Mouse (Mus musculus): ENCODE data around the gene Pptc7. TPM values are rescaled to one million over a fixed set of nuclear protein-coding genes. Genes with fewer than 3 reads are reported as not detected.

The Pptc7 gene
- total and polyA plus RNA-seq, 2 experiments from 2014 or later, result 6.7 to 19.3 TPM

DNA sequence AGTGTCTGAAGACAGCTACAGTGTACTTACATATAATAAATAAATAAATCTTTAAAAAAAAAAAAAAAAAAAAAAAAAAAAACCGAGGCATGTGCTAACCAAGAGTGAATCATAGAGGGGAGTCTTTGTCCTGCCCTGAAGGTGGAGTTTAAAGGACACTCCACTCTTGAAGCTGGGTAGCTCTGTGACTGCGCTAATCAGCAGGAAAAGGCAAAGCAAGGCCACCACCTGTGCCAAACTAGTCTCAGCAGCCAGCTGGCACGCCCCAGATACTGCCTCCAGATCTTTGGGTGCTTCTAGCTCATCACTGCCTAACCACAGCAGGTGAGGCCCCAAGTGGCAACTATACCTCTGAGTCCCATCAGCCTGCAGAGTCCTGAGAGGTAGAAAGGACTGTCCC, 50.5 kb downstream of the Pptc7 start:
- DNase-seq (ENCODE audit: low spot score), result no peak
- H3K9ac ChIP-seq (replicated peaks; ENCODE audit: low read length, poor library complexity, severe bottlenecking), result no peak overlapping the region
- no peaks in the 10 kb centered on the region for H3K4me1 ChIP-seq (ENCODE audit: insufficient read depth, low read length)
- peaks cover 7% of the 10 kb centered on the region; the same call in 1 of the 2 replicates for H3K36me3 ChIP-seq (ENCODE audit: insufficient read depth, low read length)
- no peak overlapping the region for H3K4me3 ChIP-seq (ENCODE audit: low read depth, low read length)
- H3K27ac ChIP-seq (ENCODE audit: low read depth, low read length), result no peak overlapping the region
- ATAC-seq (ENCODE audit: low FRiP score), result no peak
- 63% methylated on average over 3 of the region's 3 CpGs for WGBS
- H3K4me2 ChIP-seq (ENCODE audit: low read depth, low read length, poor library complexity, severe bottlenecking), result no peak overlapping the region
- no peaks in the 10 kb centered on the region for H3K9me3 ChIP-seq (ENCODE audit: low read length)
- no peak for TF ChIP-seq CTCF (IDR thresholded peaks at IDR 0.05)
- H3K27me3 ChIP-seq (ENCODE audit: insufficient read depth, low read length), result no peaks in the 10 kb centered on the region

GRCm38 (mm10) chr5:122336554-122337294, 52.6 kb downstream of the Pptc7 start:
- no peak overlapping the region for H3K9ac ChIP-seq (replicated peaks; ENCODE audit: low read length, poor library complexity, severe bottlenecking)
- DNase-seq (ENCODE audit: low spot score) (no peak), ATAC-seq (ENCODE audit: low FRiP score) (no peak)
- TF ChIP-seq CTCF (IDR thresholded peaks at IDR 0.05), result no peak
- no peaks in the 10 kb centered on the region for H3K4me1 ChIP-seq (ENCODE audit: insufficient read depth, low read length)
- H3K4me2 ChIP-seq (ENCODE audit: low read depth, low read length, poor library complexity, severe bottlenecking), result no peak overlapping the region
- H3K4me3 ChIP-seq (ENCODE audit: low read depth, low read length), result no peak overlapping the region
- no peaks in the 10 kb centered on the region for H3K9me3 ChIP-seq (ENCODE audit: low read length)
- 0 out of 2 replicates have a peak, but pooled peaks cover 4% of the 10 kb centered on the region for H3K36me3 ChIP-seq (ENCODE audit: insufficient read depth, low read length)
- 93% methylated on average over 7 of the region's 7 CpGs for WGBS
- H3K27ac ChIP-seq (ENCODE audit: low read depth, low read length), result no peak overlapping the region
- no peaks in the 10 kb centered on the region for H3K27me3 ChIP-seq (ENCODE audit: insufficient read depth, low read length)

DNA sequence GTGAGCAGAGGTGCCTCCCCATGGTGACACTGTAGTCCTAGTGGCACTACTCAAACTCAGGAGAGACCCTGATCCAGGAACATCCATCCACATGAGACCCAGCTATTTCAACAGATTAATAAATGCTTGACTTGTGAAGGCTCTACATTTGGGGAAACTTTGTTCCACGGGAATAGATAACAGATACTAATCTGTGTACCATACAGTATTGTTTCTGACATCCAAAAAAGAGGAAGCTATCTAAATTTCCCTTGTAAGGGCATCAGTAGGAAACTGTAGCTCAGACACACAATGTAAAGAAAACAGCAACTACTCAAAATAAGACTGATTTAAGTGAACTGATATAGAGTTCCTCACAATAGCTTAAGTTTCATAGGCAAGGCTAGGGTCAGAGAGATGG, 58.7 kb downstream of the Pptc7 start:
- no peak overlapping the region for H3K4me3 ChIP-seq (ENCODE audit: low read depth, low read length)
- no peak overlapping the region for H3K27ac ChIP-seq (ENCODE audit: low read depth, low read length)
- H3K36me3 ChIP-seq (ENCODE audit: insufficient read depth, low read length), result 0 out of 2 replicates have a peak, but pooled peaks cover 6% of the 10 kb centered on the region
- DNase-seq (ENCODE audit: low spot score), result no peak
- no peak overlapping the region for H3K9ac ChIP-seq (replicated peaks; ENCODE audit: low read length, poor library complexity, severe bottlenecking)
- H3K9me3 ChIP-seq (ENCODE audit: low read length), result no peaks in the 10 kb centered on the region
- TF ChIP-seq CTCF (IDR thresholded peaks at IDR 0.05), result no peak
- no peaks in the 10 kb centered on the region for H3K27me3 ChIP-seq (ENCODE audit: insufficient read depth, low read length)
- H3K4me2 ChIP-seq (ENCODE audit: low read depth, low read length, poor library complexity, severe bottlenecking), result no peak overlapping the region
- H3K4me1 ChIP-seq (ENCODE audit: insufficient read depth, low read length), result no peaks in the 10 kb centered on the region
- 73% methylated on average over 1 of the region's 1 CpGs for WGBS
- no peak for ATAC-seq (ENCODE audit: low FRiP score)

DNA sequence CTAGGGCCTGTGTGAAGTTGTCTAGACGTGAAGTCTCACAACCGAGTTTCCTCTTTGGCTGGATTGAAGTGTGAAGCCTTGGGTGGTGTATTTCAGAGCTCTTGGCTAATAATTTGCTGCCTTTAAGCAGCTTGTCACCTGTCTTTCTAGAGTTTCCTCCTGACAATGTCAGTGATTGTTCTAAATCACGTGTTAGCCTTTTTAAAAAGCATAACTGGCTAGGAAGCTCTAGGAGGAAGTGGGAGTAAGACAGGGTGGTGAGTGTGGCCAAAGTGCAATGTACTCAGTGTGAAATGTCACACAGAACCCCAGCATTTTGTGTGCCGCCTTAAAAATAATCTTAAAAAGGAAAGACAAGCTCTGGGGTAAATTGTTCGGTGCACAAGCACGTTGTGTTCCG, 59.6 kb downstream of the Pptc7 start:
- Histone ChIP-seq H3K9me3 (ENCODE audit: low read length) (no peaks in the 10 kb centered on the region), H3K36me3 (ENCODE audit: insufficient read depth, low read length) (0 out of 2 replicates have a peak, but pooled peaks cover 3% of the 10 kb centered on the region), H3K27ac (ENCODE audit: low read depth, low read length) (no peak overlapping the region), H3K4me3 (ENCODE audit: low read depth, low read length) (no peak overlapping the region), H3K9ac (replicated peaks; ENCODE audit: low read length, poor library complexity, severe bottlenecking) (no peak overlapping the region), H3K4me2 (ENCODE audit: low read depth, low read length, poor library complexity, severe bottlenecking) (no peak overlapping the region), H3K4me1 (ENCODE audit: insufficient read depth, low read length) (no peaks in the 10 kb centered on the region), H3K27me3 (ENCODE audit: insufficient read depth, low read length) (no peaks in the 10 kb centered on the region)
- DNase-seq (ENCODE audit: low spot score), result no peak
- 53% methylated on average over 7 of the region's 7 CpGs for WGBS
- ATAC-seq (ENCODE audit: low FRiP score), result no peak
- no peak for TF ChIP-seq CTCF (IDR thresholded peaks at IDR 0.05)

- DNase-seq (ENCODE audit: low spot score) (peak; percentile 83), ATAC-seq (ENCODE audit: low FRiP score) (no peak)
- WGBS, result 11% methylated on average over 5 of the region's 5 CpGs
- H3K9me3 ChIP-seq (ENCODE audit: low read length), result no peaks in the 10 kb centered on the region
- TF ChIP-seq CTCF (IDR thresholded peaks at IDR 0.05), result peak; percentile 89
- H3K4me3 ChIP-seq (ENCODE audit: low read depth, low read length), result no peak overlapping the region
- H3K4me2 ChIP-seq (ENCODE audit: low read depth, low read length, poor library complexity, severe bottlenecking), result no peak overlapping the region
- no peak overlapping the region for H3K27ac ChIP-seq (ENCODE audit: low read depth, low read length)
- no peak overlapping the region for H3K9ac ChIP-seq (replicated peaks; ENCODE audit: low read length, poor library complexity, severe bottlenecking)
- H3K36me3 ChIP-seq (ENCODE audit: insufficient read depth, low read length), result 0 out of 2 replicates have a peak, but pooled peaks cover 3% of the 10 kb centered on the region
- no peaks in the 10 kb centered on the region for H3K27me3 ChIP-seq (ENCODE audit: insufficient read depth, low read length)
- H3K4me1 ChIP-seq (ENCODE audit: insufficient read depth, low read length), result no peaks in the 10 kb centered on the region
Measured at GRCm38 (mm10) chr5:122344260-122344659, 60.1 kb downstream of the Pptc7 start.

DNA sequence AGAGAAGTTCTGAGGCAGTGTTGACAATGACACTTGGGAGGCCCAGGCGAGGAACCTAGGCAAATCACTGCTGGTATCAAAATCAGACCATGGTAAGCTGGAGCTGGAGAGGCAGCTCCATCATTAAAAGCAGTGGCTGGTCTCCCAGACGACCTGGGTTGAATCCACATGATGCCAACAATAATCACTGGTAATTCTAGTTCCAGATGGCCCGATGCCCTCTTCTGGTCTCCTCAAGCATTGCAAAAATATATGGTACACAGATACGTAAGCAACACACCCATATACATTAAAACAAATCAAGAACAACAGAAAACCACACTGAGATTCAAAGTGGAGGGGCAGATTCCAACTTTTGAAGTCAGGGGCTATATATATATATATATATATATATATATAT, 61.6 kb downstream of the Pptc7 start:
- H3K4me2 ChIP-seq (ENCODE audit: low read depth, low read length, poor library complexity, severe bottlenecking), result no peak overlapping the region
- no peaks in the 10 kb centered on the region for H3K4me1 ChIP-seq (ENCODE audit: insufficient read depth, low read length)
- no peak overlapping the region for H3K4me3 ChIP-seq (ENCODE audit: low read depth, low read length)
- H3K9ac ChIP-seq (replicated peaks; ENCODE audit: low read length, poor library complexity, severe bottlenecking), result no peak overlapping the region
- 0 out of 2 replicates have a peak, but pooled peaks cover 3% of the 10 kb centered on the region for H3K36me3 ChIP-seq (ENCODE audit: insufficient read depth, low read length)
- TF ChIP-seq CTCF (IDR thresholded peaks at IDR 0.05), result peak; percentile 40; the same call in 1 of the 2 replicates
- no peaks in the 10 kb centered on the region for H3K27me3 ChIP-seq (ENCODE audit: insufficient read depth, low read length)
- no peaks in the 10 kb centered on the region for H3K9me3 ChIP-seq (ENCODE audit: low read length)
- DNase-seq (ENCODE audit: low spot score) (no peak), ATAC-seq (ENCODE audit: low FRiP score) (no peak)
- 79% methylated on average over 4 of the region's 4 CpGs for WGBS
- no peak overlapping the region for H3K27ac ChIP-seq (ENCODE audit: low read depth, low read length)

All from midbrain, postnatal 0 days (tissue).